Mouse (Mus musculus) liver, postnatal 0 days (tissue): Measurements from ENCODE around the gene Faim2. TPM values are rescaled to one million over a fixed set of nuclear protein-coding genes. Genes with fewer than 3 reads are reported as not detected.
A peak's percentile ranks its signal among the peaks of the same experiment; 100 is the strongest.

ENCODE experiments used
- ATAC-seq: fragments of 200-750 bp; cut with Nextera tagmentation; 2 replicates; pipeline ENCODE4 v1.8.0; 2017; ENCODE audit warnings: mild to moderate bottlenecking, moderate library complexity
- DNase-seq: peaks from one replicate; pipeline ENCODE4 v3.0.0-alpha.2; 2016
- H3K27ac ChIP-seq: fragments of 300-500 bp; sonication (generic); 2 replicates; pipeline ENCODE4 v1.5.1; 2014; ENCODE audit warnings: antibody characterized with exemption, moderate library complexity, mild to moderate bottlenecking, low read depth
- H3K27me3 ChIP-seq: fragments of 300-500 bp; sonication (generic); 2 replicates; pipeline ENCODE4 v1.6.1; 2014; ENCODE audit warnings: low read length, control low read depth, mixed read lengths; ENCODE audit not compliant: insufficient read depth
- H3K36me3 ChIP-seq: fragments of 300-500 bp; sonication (generic); replicated peaks from 2 replicates; pipeline ENCODE4 v1.6.1; 2014; ENCODE audit warnings: mild to moderate bottlenecking, control low read depth, low read length, moderate library complexity, mixed read lengths; ENCODE audit not compliant: insufficient read depth
- H3K4me1 ChIP-seq: fragments of 300-500 bp; sonication (generic); 2 replicates; pipeline ENCODE4 v1.6.1; 2014; ENCODE audit warnings: antibody characterized with exemption, mild to moderate bottlenecking, control low read depth; ENCODE audit not compliant: insufficient read depth
- H3K4me2 ChIP-seq: fragments of 300-500 bp; sonication (generic); 2 replicates; pipeline ENCODE4 v1.6.1; 2014; ENCODE audit warnings: low read depth, mild to moderate bottlenecking, low read length, moderate library complexity, mixed read lengths
- H3K4me3 ChIP-seq: fragments of 300-500 bp; sonication (generic); 2 replicates; pipeline ENCODE4 v1.5.1; 2014; ENCODE audit warnings: low read depth, low read length
- H3K9ac ChIP-seq: fragments of 300-500 bp; sonication (generic); replicated peaks from 2 replicates; pipeline ENCODE4 v1.6.1; 2014; ENCODE audit warnings: mild to moderate bottlenecking, moderate library complexity
- H3K9me3 ChIP-seq: fragments of 300-500 bp; sonication (generic); 2 replicates; pipeline ENCODE4 v1.6.1; 2016; ENCODE audit warnings: mild to moderate bottlenecking, control low read depth, low read length, mixed read lengths
- CTCF ChIP-seq: sonication (generic); IDR thresholded peaks from 2 replicates; pipeline ENCODE4 v1.5.1; 2016; ENCODE audit warnings: antibody characterized with exemption, low read depth
- EP300 ChIP-seq: IDR thresholded peaks from 2 replicates; pipeline ENCODE4 v1.6.1; 2016; ENCODE audit warnings: antibody characterized with exemption, low read depth, mild to moderate bottlenecking
- WGBS: fragments of 180-500 bp; shearing (Covaris S2); extraction: QIAGEN DNeasy Blood & Tissue Kit; methylation state at CpG from one replicate; pipeline ENCODE4 v1.1.7; 2014; ENCODE audit not compliant: insufficient replicate concordance; 5-methylcytosine and 5-hydroxymethylcytosine counted together
- polyA plus RNA-seq: library from polyadenylated mRNA; unstranded; fragments of >200 nt; fragmentation: Nextera tagmentation; extraction: Ambion mirVana; gene quantifications from 2 replicates; pipeline ENCODE4 v1.2.1, GENCODE M21; 2015

Faim2 gene
- polyA plus RNA-seq, 1 experiment from 2014 or later = not detected

DNA sequence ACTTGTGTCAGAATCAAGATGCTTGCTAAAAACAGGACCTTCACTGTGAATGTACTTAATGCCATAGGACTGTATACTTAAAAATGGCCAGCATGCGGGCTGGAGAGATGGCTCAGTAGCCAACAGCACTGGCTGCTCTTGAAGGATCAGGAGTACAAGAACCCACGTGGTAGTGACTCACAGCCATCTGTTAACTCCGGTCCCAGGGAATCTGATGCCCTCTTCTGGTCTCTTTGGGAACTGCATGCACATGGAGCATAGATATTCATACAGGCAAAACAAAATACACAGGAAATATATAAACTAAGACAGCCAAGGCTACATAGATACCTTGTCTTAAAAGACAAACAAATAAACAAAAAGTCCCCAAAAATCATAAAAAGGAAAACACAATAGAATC lies 58.9 kb downstream of the Faim2 start:
- H3K27me3 ChIP-seq = no peaks in the 10 kb centered on the region
- peaks cover 6% of the 10 kb centered on the region for H3K4me1 ChIP-seq
- H3K4me3 ChIP-seq = no peak overlapping the region
- WGBS = 42% methylated on average over 3 of the region's 3 CpGs
- no peak overlapping the region for H3K9ac ChIP-seq
- no peak overlapping the region for H3K27ac ChIP-seq
- TF ChIP-seq EP300 (no peak), CTCF (peak; percentile 85)
- no peaks in the 10 kb centered on the region for H3K36me3 ChIP-seq
- H3K4me2 ChIP-seq = no peak overlapping the region
- ATAC-seq (peak; percentile 60), DNase-seq (peak; percentile 81)
- no peaks in the 10 kb centered on the region for H3K9me3 ChIP-seq

DNA sequence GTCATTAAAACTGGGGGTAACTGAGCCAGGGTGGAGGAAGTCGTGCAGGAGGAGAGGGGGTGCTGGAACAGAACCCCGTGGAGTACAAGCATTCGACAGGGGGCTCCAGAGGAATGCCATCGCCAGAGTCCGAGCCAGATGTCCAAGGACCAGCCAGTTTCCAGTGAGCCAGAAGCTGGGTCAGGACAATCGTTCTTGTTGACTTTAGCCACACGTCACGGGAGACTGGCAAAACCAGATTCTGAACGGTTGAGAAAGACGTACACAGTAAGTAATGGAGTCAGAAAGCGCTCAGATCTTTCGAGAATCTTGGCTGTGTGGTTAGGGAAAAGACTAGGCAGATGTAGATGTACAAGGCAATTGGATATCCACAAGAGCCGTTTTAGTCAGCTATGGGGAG lies 64.8 kb downstream of the Faim2 start:
- ATAC-seq (no peak), DNase-seq (no peak)
- 67% methylated on average over 13 of the region's 13 CpGs for WGBS
- Histone ChIP-seq H3K4me3 (no peak overlapping the region), H3K9me3 (no peaks in the 10 kb centered on the region), H3K27me3 (no peaks in the 10 kb centered on the region), H3K4me1 (0 out of 2 replicates have a peak, but pooled peaks cover 2% of the 10 kb centered on the region), H3K9ac (no peak overlapping the region), H3K36me3 (no peaks in the 10 kb centered on the region), H3K27ac (no peak overlapping the region), H3K4me2 (no peak overlapping the region)
- TF ChIP-seq CTCF = no peak
- TF ChIP-seq EP300 = no peak

DNA sequence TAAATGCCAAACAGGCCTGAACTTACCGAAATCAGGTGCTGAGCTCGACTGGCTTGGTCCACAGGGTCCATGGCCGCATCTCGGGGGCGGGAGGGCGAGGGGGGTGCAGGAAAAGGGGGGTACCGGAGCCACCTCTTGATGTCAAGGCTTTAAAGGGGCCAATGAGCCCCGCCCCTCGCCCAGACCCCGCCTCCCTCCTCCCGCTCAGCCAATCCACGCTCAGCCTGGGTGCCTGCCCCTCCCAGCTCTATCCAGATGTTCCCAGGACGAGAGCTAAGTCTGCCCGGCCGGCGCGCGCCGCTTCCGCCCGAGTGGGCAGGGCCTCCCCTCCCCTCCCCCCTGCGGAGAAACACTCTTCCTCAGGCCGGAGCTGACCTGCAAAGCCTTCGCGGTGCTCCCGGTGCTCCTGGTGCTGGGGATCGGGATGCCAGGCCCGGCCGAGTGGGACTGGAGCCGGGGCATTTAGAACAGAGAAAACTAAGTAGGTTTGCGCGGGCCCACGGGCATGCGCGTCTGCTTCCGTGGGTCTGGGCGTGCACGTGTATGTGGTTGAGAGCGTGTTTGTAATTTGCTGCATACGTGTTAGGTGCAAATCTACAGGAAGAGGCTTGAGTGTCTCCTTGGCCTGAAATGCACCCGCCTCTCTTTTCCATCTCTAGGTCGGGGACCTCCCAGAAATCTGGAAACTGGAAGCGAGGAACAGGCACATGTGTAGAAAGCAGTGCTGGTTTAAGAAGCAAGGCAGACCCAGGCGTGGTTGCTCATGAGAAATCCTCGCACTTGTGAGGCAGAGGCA lies 70.2 kb downstream of the Faim2 start, which contains the start of gene Nckap5l:
Nckap5l (minus strand) TSS at position 143 of the 796 bp plus-strand sequence.
- under 1% methylated on average over 42 of the region's 45 CpGs for WGBS
- Histone ChIP-seq H3K4me3 (peak within 1 kb of the TSS; percentile 57), H3K36me3 (no peaks in the 10 kb centered on the region), H3K9me3 (no peaks in the 10 kb centered on the region), H3K4me2 (peak within 1 kb of the TSS; percentile 84), H3K27me3 (no peaks in the 10 kb centered on the region), H3K9ac (peak within 1 kb of the TSS; percentile 55), H3K4me1 (peaks cover 11% of the 10 kb centered on the region), H3K27ac (peak within 1 kb of the TSS; percentile 63)
- peak; percentile 98 for ATAC-seq
- peak; percentile 92 for DNase-seq
- TF ChIP-seq CTCF (no peak), EP300 (no peak)

DNA sequence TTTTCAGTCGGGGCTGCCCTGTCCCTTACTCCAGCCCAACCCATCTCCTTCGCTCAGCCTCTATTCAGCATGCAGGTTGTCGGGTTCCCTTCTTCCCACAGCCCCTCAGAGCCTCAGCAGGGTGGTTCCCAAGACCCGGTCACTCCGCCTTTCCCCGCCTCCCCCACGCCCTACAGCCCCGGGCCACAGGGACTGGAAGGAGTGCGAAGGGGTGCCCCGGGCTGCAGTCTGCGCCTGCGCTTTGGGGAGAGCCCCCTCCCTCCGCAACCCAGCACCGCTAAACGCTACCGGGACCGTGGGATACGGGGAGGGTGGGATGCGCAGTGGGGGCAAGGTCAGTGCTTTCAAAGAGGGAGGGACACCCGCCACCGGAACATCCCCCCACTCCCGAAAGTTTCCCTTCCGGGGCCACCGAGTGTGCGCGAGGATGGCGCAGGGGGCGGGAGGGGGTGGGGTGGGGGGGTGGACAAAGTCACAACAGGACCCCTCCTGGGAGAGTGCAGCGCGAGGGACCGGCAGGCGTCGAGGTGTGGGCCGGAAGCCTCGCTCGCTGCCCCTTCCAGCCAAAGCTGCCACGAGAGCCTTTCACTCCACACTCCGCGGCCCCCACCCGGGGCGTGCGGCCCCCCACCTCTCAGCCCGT lies 70.9 kb downstream of the Faim2 start:
- H3K9me3 ChIP-seq = no peaks in the 10 kb centered on the region
- ATAC-seq = peak; percentile 24

DNA sequence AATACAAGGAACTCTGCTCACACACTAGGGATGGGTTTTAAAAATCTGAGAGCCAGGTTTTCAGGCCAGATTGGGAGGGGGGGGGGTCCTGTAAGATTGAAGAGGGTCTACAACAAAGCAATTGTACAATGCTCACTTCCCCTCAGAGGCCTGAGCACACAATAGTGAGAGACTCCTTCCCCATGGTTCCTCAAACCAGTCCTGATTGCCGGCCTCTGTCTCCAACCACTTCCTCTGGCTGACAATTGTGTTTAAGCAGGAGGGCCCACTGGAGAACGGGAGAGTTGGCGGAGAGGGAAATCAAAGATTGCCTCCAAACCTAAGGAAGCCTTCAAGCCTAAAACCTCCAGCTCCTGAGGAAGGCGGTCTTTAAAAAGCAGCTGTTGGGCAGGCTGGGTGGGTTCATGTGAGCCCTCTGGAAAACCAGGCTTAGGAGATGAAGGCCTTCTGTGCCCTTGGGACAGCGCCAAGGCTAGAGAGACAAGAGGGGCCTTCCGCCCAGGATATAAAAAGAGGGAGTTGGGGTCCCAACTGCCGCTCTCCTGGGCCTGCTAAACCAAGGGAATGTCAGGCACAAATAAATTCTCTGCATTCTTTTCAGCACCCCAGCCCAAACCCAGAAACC lies 71.5 kb downstream of the Faim2 start:
- TF ChIP-seq EP300 (no peak), CTCF (no peak)
- H3K27ac ChIP-seq = peak overlapping the region; percentile 63
- no peaks in the 10 kb centered on the region for H3K27me3 ChIP-seq
- H3K9me3 ChIP-seq = no peaks in the 10 kb centered on the region
- 27% methylated on average over 7 of the region's 7 CpGs for WGBS
- no peak for DNase-seq
- H3K36me3 ChIP-seq = no peaks in the 10 kb centered on the region
- peak overlapping the region; percentile 84 for H3K4me2 ChIP-seq
- peak overlapping the region; percentile 55; the same call in 1 of the 2 replicates for H3K9ac ChIP-seq
- peaks cover 11% of the 10 kb centered on the region for H3K4me1 ChIP-seq
- peak overlapping the region; percentile 57 for H3K4me3 ChIP-seq
- no peak for ATAC-seq

More for the DNA sequence above, 70.9 kb downstream of the Faim2 start:
- H3K4me2 ChIP-seq = peak overlapping the region; percentile 84
- no peaks in the 10 kb centered on the region for H3K36me3 ChIP-seq
- TF ChIP-seq EP300 (no peak), CTCF (no peak)
- H3K9ac ChIP-seq = peak overlapping the region; percentile 55
- H3K27ac ChIP-seq = peak overlapping the region; percentile 63
- H3K4me3 ChIP-seq = peak overlapping the region; percentile 57
- peak; percentile 44 for DNase-seq
- H3K27me3 ChIP-seq = no peaks in the 10 kb centered on the region
- H3K4me1 ChIP-seq = peaks cover 11% of the 10 kb centered on the region
- 3% methylated on average over 34 of the region's 43 CpGs for WGBS

DNA sequence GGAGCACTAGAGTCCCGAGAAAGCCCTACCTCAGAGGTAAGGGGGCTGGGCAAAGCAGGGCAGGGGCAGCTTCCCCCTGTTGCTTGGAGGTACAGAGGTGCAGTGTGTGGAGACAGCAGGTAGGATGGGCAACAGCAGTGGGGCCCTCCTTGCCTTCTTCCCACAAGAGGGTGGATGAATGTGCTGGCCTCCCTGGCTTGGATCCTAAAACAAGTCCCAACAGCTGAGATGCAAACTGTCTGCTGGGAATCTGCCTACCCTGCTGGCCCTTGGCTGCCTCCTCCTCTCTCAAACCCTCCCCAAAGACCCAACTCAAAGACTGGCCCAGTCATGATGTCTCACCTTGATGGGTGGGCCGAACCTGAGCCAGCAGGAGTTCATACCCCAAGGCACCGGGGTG lies 72.5 kb downstream of the Faim2 start:
- ATAC-seq (no peak), DNase-seq (no peak)
- Histone ChIP-seq H3K4me2 (no peak overlapping the region), H3K9ac (no peak overlapping the region), H3K9me3 (no peaks in the 10 kb centered on the region), H3K4me3 (no peak overlapping the region), H3K4me1 (peaks cover 11% of the 10 kb centered on the region), H3K27me3 (no peaks in the 10 kb centered on the region), H3K36me3 (no peaks in the 10 kb centered on the region), H3K27ac (no peak overlapping the region)
- TF ChIP-seq EP300 = no peak
- no peak for TF ChIP-seq CTCF
- WGBS = 80% methylated on average over 3 of the region's 3 CpGs
